Mouse (Mus musculus) kidney, postnatal 0 days (tissue): Measurements from ENCODE around the gene Serpina7. TPM values are rescaled to one million over a fixed set of nuclear protein-coding genes. Genes with fewer than 3 reads are reported as not detected.

Source experiments
- ATAC-seq: fragments of 200-750 bp; cut with Nextera tagmentation; replicated peaks from 2 replicates; pipeline ENCODE4 v1.8.0; 2017; ENCODE audit warnings: low read depth, moderate number of reproducible peaks, moderate TSS enrichment, moderate library complexity; ENCODE audit not compliant: low FRiP score
- DNase-seq: peaks from one replicate; pipeline ENCODE4 v3.0.0-alpha.2; 2016; ENCODE audit warnings: low spot score
- H3K27ac ChIP-seq: fragments of 300-500 bp; sonication (generic); 2 replicates; pipeline ENCODE4 v1.5.1; 2014; ENCODE audit warnings: mild to moderate bottlenecking
- H3K27me3 ChIP-seq: fragments of 300-500 bp; sonication (generic); 2 replicates; pipeline ENCODE4 v1.6.1; 2014; ENCODE audit warnings: low read length, mixed read lengths; ENCODE audit not compliant: insufficient read depth
- H3K36me3 ChIP-seq: fragments of 300-500 bp; sonication (generic); 2 replicates; pipeline ENCODE4 v1.6.1; 2014; ENCODE audit warnings: low read length, mixed read lengths; ENCODE audit not compliant: insufficient read depth
- H3K4me1 ChIP-seq: fragments of 300-500 bp; sonication (generic); replicated peaks from 2 replicates; pipeline ENCODE4 v1.6.1; 2014; ENCODE audit warnings: antibody characterized with exemption, low read length, mixed read lengths; ENCODE audit not compliant: insufficient read depth
- H3K4me2 ChIP-seq: fragments of 300-500 bp; sonication (generic); 2 replicates; pipeline ENCODE4 v1.6.1; 2014; ENCODE audit warnings: mild to moderate bottlenecking, low read length, moderate library complexity, mixed read lengths
- H3K4me3 ChIP-seq: fragments of 300-500 bp; sonication (generic); replicated peaks from 2 replicates; pipeline ENCODE4 v1.5.1; 2014; ENCODE audit warnings: low read depth, low read length
- H3K9ac ChIP-seq: fragments of 300-500 bp; sonication (generic); 2 replicates; pipeline ENCODE4 v1.6.1; 2014; ENCODE audit warnings: low read depth, low read length
- H3K9me3 ChIP-seq: fragments of 300-500 bp; sonication (generic); replicated peaks from 2 replicates; pipeline ENCODE4 v1.6.1; 2016; ENCODE audit warnings: low read length, inconsistent platforms, mixed read lengths
- CTCF ChIP-seq: IDR thresholded peaks from 2 replicates; pipeline ENCODE4 v1.5.1; 2016; ENCODE audit warnings: antibody characterized with exemption, low read depth, mild to moderate bottlenecking, moderate library complexity
- WGBS: fragments of 180-500 bp; shearing (Covaris S2); extraction: QIAGEN DNeasy Blood & Tissue Kit; methylation state at CpG from one replicate; pipeline ENCODE4 v1.1.7; 2014; 5-methylcytosine and 5-hydroxymethylcytosine counted together
- polyA plus RNA-seq: library from polyadenylated mRNA; unstranded; fragments of >200 nt; fragmentation: Nextera tagmentation; extraction: Ambion mirVana; gene quantifications from 2 replicates; pipeline ENCODE4 v1.2.1, GENCODE M21; 2015

Gene Serpina7
- polyA plus RNA-seq = 0.13 and 0.33 TPM in 2 replicates

- Histone ChIP-seq H3K4me3 (no peak within 1 kb of the TSS), H3K27me3 (no peaks in the 10 kb centered on the region), H3K4me2 (no peak within 1 kb of the TSS), H3K4me1 (no peaks in the 10 kb centered on the region), H3K9me3 (no peaks in the 10 kb centered on the region), H3K36me3 (no peaks in the 10 kb centered on the region), H3K27ac (no peak within 1 kb of the TSS), H3K9ac (no peak within 1 kb of the TSS)
- no peak for TF ChIP-seq CTCF
- ATAC-seq = no peak
- no peak for DNase-seq
Observed at GRCm38 (mm10) chrX:139085077-139085476, at the start of gene Serpina7. Serpina7 (minus strand) TSS chrX:139085236.

- no peak for TF ChIP-seq CTCF
- no peaks in the 10 kb centered on the region for H3K9me3 ChIP-seq
- no peak overlapping the region for H3K4me3 ChIP-seq
- DNase-seq = peak; percentile 28
- ATAC-seq = no peak
- 71% methylated on average over 4 of the region's 4 CpGs for WGBS
- no peak overlapping the region for H3K4me2 ChIP-seq
- H3K4me1 ChIP-seq = no peaks in the 10 kb centered on the region
- no peak overlapping the region for H3K27ac ChIP-seq
- no peak overlapping the region for H3K9ac ChIP-seq
- no peaks in the 10 kb centered on the region for H3K36me3 ChIP-seq
- no peaks in the 10 kb centered on the region for H3K27me3 ChIP-seq
Observed at GRCm38 (mm10) chrX:139134031-139134430, 49.0 kb upstream of the Serpina7 start.

GRCm38 (mm10) chrX:139097197-139097596 lies 12.2 kb upstream of the Serpina7 start:
- no peaks in the 10 kb centered on the region for H3K9me3 ChIP-seq
- no peak for TF ChIP-seq CTCF
- no peak for ATAC-seq
- H3K27me3 ChIP-seq = no peaks in the 10 kb centered on the region
- no peak overlapping the region for H3K9ac ChIP-seq
- H3K4me1 ChIP-seq = no peaks in the 10 kb centered on the region
- DNase-seq = no peak
- no peak overlapping the region for H3K27ac ChIP-seq
- H3K4me3 ChIP-seq = no peak overlapping the region
- no peaks in the 10 kb centered on the region for H3K36me3 ChIP-seq
- H3K4me2 ChIP-seq = no peak overlapping the region
- 74% methylated on average over 1 of the region's 1 CpGs for WGBS

GRCm38 (mm10) chrX:139085943-139086342 lies 907 bp upstream of the Serpina7 start, which contains the start of gene 4930513O06Rik:
4930513O06Rik (plus strand) TSS chrX:139086243.
- Histone ChIP-seq H3K4me2 (no peak within 1 kb of the TSS), H3K9me3 (no peaks in the 10 kb centered on the region), H3K4me3 (no peak within 1 kb of the TSS), H3K27me3 (no peaks in the 10 kb centered on the region), H3K27ac (no peak within 1 kb of the TSS), H3K9ac (no peak within 1 kb of the TSS), H3K4me1 (no peaks in the 10 kb centered on the region), H3K36me3 (no peaks in the 10 kb centered on the region)
- 86% methylated on average over 1 of the region's 1 CpGs for WGBS
- ATAC-seq (no peak), DNase-seq (no peak)
- TF ChIP-seq CTCF = no peak

GRCm38 (mm10) chrX:139078493-139078892 lies 6.5 kb downstream of the Serpina7 start:
- DNase-seq = no peak
- no peak for TF ChIP-seq CTCF
- H3K9me3 ChIP-seq = no peaks in the 10 kb centered on the region
- no peak overlapping the region for H3K4me3 ChIP-seq
- no peak overlapping the region for H3K27ac ChIP-seq
- 96% methylated on average over 2 of the region's 2 CpGs for WGBS
- no peaks in the 10 kb centered on the region for H3K4me1 ChIP-seq
- no peak for ATAC-seq
- H3K4me2 ChIP-seq = no peak overlapping the region
- H3K36me3 ChIP-seq = no peaks in the 10 kb centered on the region
- H3K9ac ChIP-seq = no peak overlapping the region
- H3K27me3 ChIP-seq = no peaks in the 10 kb centered on the region

GRCm38 (mm10) chrX:139064078-139064477 lies 21.0 kb downstream of the Serpina7 start:
- Histone ChIP-seq H3K4me3 (no peak overlapping the region), H3K27ac (no peak overlapping the region), H3K4me1 (no peaks in the 10 kb centered on the region), H3K4me2 (no peak overlapping the region), H3K36me3 (no peaks in the 10 kb centered on the region), H3K9me3 (no peaks in the 10 kb centered on the region), H3K9ac (no peak overlapping the region), H3K27me3 (no peaks in the 10 kb centered on the region)
- DNase-seq (no peak), ATAC-seq (no peak)
- WGBS = 83% methylated on average over 5 of the region's 5 CpGs
- TF ChIP-seq CTCF = no peak

- DNase-seq (no peak), ATAC-seq (no peak)
- H3K9me3 ChIP-seq = no peaks in the 10 kb centered on the region
- H3K4me2 ChIP-seq = no peak overlapping the region
- 71% methylated on average over 1 of the region's 1 CpGs for WGBS
- H3K4me3 ChIP-seq = no peak overlapping the region
- no peaks in the 10 kb centered on the region for H3K36me3 ChIP-seq
- no peak overlapping the region for H3K9ac ChIP-seq
- TF ChIP-seq CTCF = no peak
- H3K27me3 ChIP-seq = no peaks in the 10 kb centered on the region
- H3K4me1 ChIP-seq = no peaks in the 10 kb centered on the region
- no peak overlapping the region for H3K27ac ChIP-seq
Observed at GRCm38 (mm10) chrX:139053149-139053548, 31.9 kb downstream of the Serpina7 start.
